Mouse (Mus musculus): ENCODE results near the gene Serpinc1. TPM values are rescaled to one million over a fixed set of nuclear protein-coding genes. Genes with fewer than 3 reads are reported as not detected.
"Not testable (repeated sequence)": the region's sequence is repeated elsewhere in the genome, so short reads cannot be mapped to it uniquely, and the experiment has no call there.

The Serpinc1 gene
- 3.1 and 3.2 TPM in 2 replicates for polyA plus RNA-seq (2016; fragmentation: Nextera tagmentation; extraction: Ambion mirVana)

- 96% methylated on average over 4 of the region's 4 CpGs for WGBS
- no peak for ATAC-seq (ENCODE audit: low FRiP score, low read depth)
- Histone ChIP-seq H3K9ac (replicated peaks) (no peak within 1 kb of the TSS), H3K4me1 (no peaks in the 10 kb centered on the region), H3K36me3 (no peaks in the 10 kb centered on the region), H3K27me3 (no peaks in the 10 kb centered on the region), H3K27ac (replicated peaks) (no peak within 1 kb of the TSS), H3K4me3 (no peak within 1 kb of the TSS), H3K9me3 (no peaks in the 10 kb centered on the region), H3K4me2 (replicated peaks) (no peak within 1 kb of the TSS)
Measured at GRCm38 (mm10) chr1:160978071-160978735, at the start of gene Serpinc1. Gene Serpinc1 (plus strand): TSS chr1:160978585.

GRCm38 (mm10) chr1:160931320-160931719, 47.1 kb upstream of the Serpinc1 start:
- no peaks in the 10 kb centered on the region for H3K9me3 ChIP-seq
- no peak overlapping the region for H3K4me3 ChIP-seq
- no peak overlapping the region for H3K9ac ChIP-seq (replicated peaks)
- H3K27me3 ChIP-seq, result no peaks in the 10 kb centered on the region
- H3K4me2 ChIP-seq (replicated peaks), result no peak overlapping the region
- H3K36me3 ChIP-seq, result 0 out of 2 replicates have a peak, but pooled peaks cover 9% of the 10 kb centered on the region
- H3K27ac ChIP-seq (replicated peaks), result no peak overlapping the region
- H3K4me1 ChIP-seq, result no peaks in the 10 kb centered on the region
- no peak for ATAC-seq (ENCODE audit: low FRiP score, low read depth)

- no peaks in the 10 kb centered on the region for H3K9me3 ChIP-seq
Measured at GRCm38 (mm10) chr1:160933896-160934482, 44.4 kb upstream of the Serpinc1 start.

GRCm38 (mm10) chr1:160935551-160935950, 42.8 kb upstream of the Serpinc1 start:
- Histone ChIP-seq H3K27ac (replicated peaks) (no peak overlapping the region), H3K4me2 (replicated peaks) (no peak overlapping the region), H3K4me1 (no peaks in the 10 kb centered on the region), H3K9me3 (no peaks in the 10 kb centered on the region), H3K9ac (replicated peaks) (no peak overlapping the region), H3K36me3 (peaks cover 28% of the 10 kb centered on the region), H3K27me3 (no peaks in the 10 kb centered on the region), H3K4me3 (no peak overlapping the region)
- WGBS, result 93% methylated on average over 6 of the region's 6 CpGs
- no peak for ATAC-seq (ENCODE audit: low FRiP score, low read depth)

More at GRCm38 (mm10) chr1:160933896-160934482, 44.4 kb upstream of the Serpinc1 start:
- Histone ChIP-seq H3K27me3 (no peaks in the 10 kb centered on the region), H3K9ac (replicated peaks) (no peak overlapping the region), H3K4me2 (replicated peaks) (no peak overlapping the region), H3K27ac (replicated peaks) (no peak overlapping the region), H3K36me3 (peaks cover 23% of the 10 kb centered on the region), H3K4me1 (no peaks in the 10 kb centered on the region), H3K4me3 (no peak overlapping the region)
- no peak for ATAC-seq (ENCODE audit: low FRiP score, low read depth)
- 64% methylated on average over 4 of the region's 4 CpGs for WGBS

GRCm38 (mm10) chr1:160963199-160963598, 15.2 kb upstream of the Serpinc1 start:
- Histone ChIP-seq H3K9me3 (no peaks in the 10 kb centered on the region), H3K36me3 (peaks cover 74% of the 10 kb centered on the region)

GRCm38 (mm10) chr1:160967268-160967667, 11.1 kb upstream of the Serpinc1 start:
- H3K27ac ChIP-seq (replicated peaks), result no peak overlapping the region
- H3K27me3 ChIP-seq, result no peaks in the 10 kb centered on the region
- no peak overlapping the region for H3K9ac ChIP-seq (replicated peaks)
- no peaks in the 10 kb centered on the region for H3K4me1 ChIP-seq
- WGBS, result 98% methylated on average over 1 of the region's 1 CpGs
- no peak overlapping the region for H3K4me2 ChIP-seq (replicated peaks)
- no peak overlapping the region for H3K4me3 ChIP-seq
- H3K36me3 ChIP-seq, result peaks cover 79% of the 10 kb centered on the region
- ATAC-seq (ENCODE audit: low FRiP score, low read depth), result no peak
- no peaks in the 10 kb centered on the region for H3K9me3 ChIP-seq

More at GRCm38 (mm10) chr1:160963199-160963598, 15.2 kb upstream of the Serpinc1 start:
- Histone ChIP-seq H3K4me1 (no peaks in the 10 kb centered on the region), H3K9ac (replicated peaks) (no peak overlapping the region), H3K4me2 (replicated peaks) (no peak overlapping the region), H3K27ac (replicated peaks) (no peak overlapping the region), H3K27me3 (no peaks in the 10 kb centered on the region), H3K4me3 (no peak overlapping the region)
- WGBS, result 92% methylated on average over 7 of the region's 7 CpGs
- no peak for ATAC-seq (ENCODE audit: low FRiP score, low read depth)

GRCm38 (mm10) chr1:160968643-160969042, 9.7 kb upstream of the Serpinc1 start:
- Histone ChIP-seq H3K4me2 (replicated peaks) (no peak overlapping the region), H3K9me3 (no peaks in the 10 kb centered on the region), H3K9ac (replicated peaks) (no peak overlapping the region), H3K27me3 (no peaks in the 10 kb centered on the region), H3K36me3 (peaks cover 66% of the 10 kb centered on the region), H3K4me3 (no peak overlapping the region), H3K27ac (replicated peaks) (no peak overlapping the region), H3K4me1 (no peaks in the 10 kb centered on the region)
- no peak for ATAC-seq (ENCODE audit: low FRiP score, low read depth)
- 85% methylated on average over 5 of the region's 5 CpGs for WGBS

GRCm38 (mm10) chr1:160980021-160980420, 1.6 kb downstream of the Serpinc1 start:
- H3K4me2 ChIP-seq (replicated peaks), result no peak overlapping the region
- no peaks in the 10 kb centered on the region for H3K27me3 ChIP-seq
- no peak overlapping the region for H3K4me3 ChIP-seq
- ATAC-seq (ENCODE audit: low FRiP score, low read depth), result no peak
- H3K9me3 ChIP-seq, result no peaks in the 10 kb centered on the region
- no peak overlapping the region for H3K9ac ChIP-seq (replicated peaks)
- no peaks in the 10 kb centered on the region for H3K4me1 ChIP-seq
- no peak overlapping the region for H3K27ac ChIP-seq (replicated peaks)
- WGBS, result 85% methylated on average over 5 of the region's 5 CpGs
- no peaks in the 10 kb centered on the region for H3K36me3 ChIP-seq

GRCm38 (mm10) chr1:160980537-160981234, 2.3 kb downstream of the Serpinc1 start:
- Histone ChIP-seq H3K27me3 (no peaks in the 10 kb centered on the region), H3K9me3 (no peaks in the 10 kb centered on the region), H3K36me3 (no peaks in the 10 kb centered on the region), H3K4me1 (no peaks in the 10 kb centered on the region), H3K4me3 (no peak overlapping the region), H3K9ac (replicated peaks) (no peak overlapping the region), H3K4me2 (replicated peaks) (no peak overlapping the region), H3K27ac (replicated peaks) (no peak overlapping the region)
- no peak for ATAC-seq (ENCODE audit: low FRiP score, low read depth)
- WGBS, result 90% methylated on average over 8 of the region's 8 CpGs

- H3K4me1 ChIP-seq, result no peaks in the 10 kb centered on the region
- no peaks in the 10 kb centered on the region for H3K36me3 ChIP-seq
- no peaks in the 10 kb centered on the region for H3K9me3 ChIP-seq
- no peak overlapping the region for H3K4me3 ChIP-seq
- WGBS, result 97% methylated on average over 4 of the region's 4 CpGs
- no peak for ATAC-seq (ENCODE audit: low FRiP score, low read depth)
- no peaks in the 10 kb centered on the region for H3K27me3 ChIP-seq
- no peak overlapping the region for H3K4me2 ChIP-seq (replicated peaks)
- no peak overlapping the region for H3K9ac ChIP-seq (replicated peaks)
- no peak overlapping the region for H3K27ac ChIP-seq (replicated peaks)
Measured at GRCm38 (mm10) chr1:160981337-160981736, 3.0 kb downstream of the Serpinc1 start.

GRCm38 (mm10) chr1:160982887-160983286, 4.5 kb downstream of the Serpinc1 start:
- no peak overlapping the region for H3K27ac ChIP-seq (replicated peaks)
- H3K4me1 ChIP-seq, result no peaks in the 10 kb centered on the region
- H3K9ac ChIP-seq (replicated peaks), result no peak overlapping the region
- H3K9me3 ChIP-seq, result no peaks in the 10 kb centered on the region
- H3K36me3 ChIP-seq, result no peaks in the 10 kb centered on the region
- no peak for ATAC-seq (ENCODE audit: low FRiP score, low read depth)
- H3K4me3 ChIP-seq, result no peak overlapping the region
- no peak overlapping the region for H3K4me2 ChIP-seq (replicated peaks)
- no peaks in the 10 kb centered on the region for H3K27me3 ChIP-seq
- 93% methylated on average over 3 of the region's 3 CpGs for WGBS

GRCm38 (mm10) chr1:160984731-160985130, 6.3 kb downstream of the Serpinc1 start:
- ATAC-seq (ENCODE audit: low FRiP score, low read depth); H3K27me3 ChIP-seq; H3K27ac ChIP-seq (replicated peaks); H3K36me3 ChIP-seq; H3K9me3 ChIP-seq; H3K4me1 ChIP-seq; H3K4me3 ChIP-seq; H3K9ac ChIP-seq (replicated peaks); H3K4me2 ChIP-seq (replicated peaks): not testable (repeated sequence)
- WGBS, result 82% methylated on average over 1 of the region's 1 CpGs

Measured in midbrain, embryonic 12.5 days (tissue).